Mouse (Mus musculus) midbrain, embryonic 15.5 days (tissue): ENCODE measurements around the gene Tes. TPM values are rescaled to one million over a fixed set of nuclear protein-coding genes. Genes with fewer than 3 reads are reported as not detected.
"Not testable (repeated sequence)": the region's sequence is repeated elsewhere in the genome, so short reads cannot be mapped to it uniquely, and the experiment has no call there.

Source experiments
- ATAC-seq: fragments of 200-750 bp; cut with Nextera tagmentation; replicated peaks from 2 replicates; pipeline ENCODE4 v1.8.0; 2017; ENCODE audit warnings: moderate TSS enrichment
- H3K27ac ChIP-seq: fragments of 300-500 bp; sonication (generic); 2 replicates; pipeline ENCODE4 v1.5.1; 2015; ENCODE audit warnings: mild to moderate bottlenecking, inconsistent platforms
- H3K27me3 ChIP-seq: fragments of 300-500 bp; sonication (generic); replicated peaks from 2 replicates; pipeline ENCODE4 v1.6.1; 2015; ENCODE audit warnings: inconsistent platforms
- H3K36me3 ChIP-seq: fragments of 300-500 bp; sonication (generic); replicated peaks from 2 replicates; pipeline ENCODE4 v1.6.1; 2015; ENCODE audit warnings: inconsistent platforms
- H3K4me1 ChIP-seq: fragments of 300-500 bp; sonication (generic); 2 replicates; pipeline ENCODE4 v1.6.1; 2015; ENCODE audit warnings: inconsistent platforms
- H3K4me2 ChIP-seq: fragments of 300-500 bp; sonication (generic); 2 replicates; pipeline ENCODE4 v1.6.1; 2015; ENCODE audit warnings: inconsistent platforms, mild to moderate bottlenecking, moderate library complexity
- H3K4me3 ChIP-seq: fragments of 300-500 bp; sonication (generic); 2 replicates; pipeline ENCODE4 v1.5.1; 2015; ENCODE audit warnings: mild to moderate bottlenecking, inconsistent platforms
- H3K9ac ChIP-seq: fragments of 300-500 bp; sonication (generic); 2 replicates; pipeline ENCODE4 v1.6.1; 2015; ENCODE audit warnings: mild to moderate bottlenecking, inconsistent platforms
- H3K9me3 ChIP-seq: fragments of 300-500 bp; sonication (generic); 2 replicates; pipeline ENCODE4 v1.6.1; 2016; ENCODE audit warnings: inconsistent platforms
- WGBS: fragments of 180-500 bp; shearing (Covaris S2); methylation state at CpG from one replicate; pipeline ENCODE4 v1.1.7; 2015; ENCODE audit warnings: mixed read lengths; 5-methylcytosine and 5-hydroxymethylcytosine counted together
- polyA plus RNA-seq: library from polyadenylated mRNA; unstranded; fragments of >200 nt; fragmentation: Nextera tagmentation; extraction: Ambion mirVana; gene quantifications from 2 replicates; pipeline ENCODE4 v1.2.1, GENCODE M21; 2015

Gene Tes
- polyA plus RNA-seq, 1 experiment from 2014 or later = 29.9 TPM

- no peaks in the 10 kb centered on the region for H3K9me3 ChIP-seq
- no peak overlapping the region for H3K9ac ChIP-seq
- no peak overlapping the region for H3K4me2 ChIP-seq
- H3K27ac ChIP-seq = no peak overlapping the region
- no peaks in the 10 kb centered on the region for H3K36me3 ChIP-seq
- 86% methylated on average over 2 of the region's 2 CpGs for WGBS
- H3K4me3 ChIP-seq = no peak overlapping the region
- H3K4me1 ChIP-seq = no peaks in the 10 kb centered on the region
- no peaks in the 10 kb centered on the region for H3K27me3 ChIP-seq
- ATAC-seq = no peak
Observed at GRCm38 (mm10) chr6:17060154-17060553, 4.8 kb upstream of the Tes start.

- H3K27ac ChIP-seq, H3K27me3 ChIP-seq, H3K9me3 ChIP-seq, ATAC-seq, H3K36me3 ChIP-seq, H3K4me3 ChIP-seq, H3K4me1 ChIP-seq, H3K9ac ChIP-seq, H3K4me2 ChIP-seq: not testable (repeated sequence)
- WGBS = 83% methylated on average over 4 of the region's 4 CpGs
Observed at GRCm38 (mm10) chr6:17061826-17062225, 3.1 kb upstream of the Tes start.

GRCm38 (mm10) chr6:17062366-17062765 lies 2.6 kb upstream of the Tes start:
- Histone ChIP-seq H3K4me3 (no peak overlapping the region), H3K4me1 (peaks cover 9% of the 10 kb centered on the region), H3K9me3 (no peaks in the 10 kb centered on the region), H3K9ac (no peak overlapping the region), H3K36me3 (no peaks in the 10 kb centered on the region), H3K27me3 (no peaks in the 10 kb centered on the region), H3K4me2 (no peak overlapping the region), H3K27ac (no peak overlapping the region)
- ATAC-seq = no peak
- 84% methylated on average over 6 of the region's 6 CpGs for WGBS

GRCm38 (mm10) chr6:17065791-17066169 lies 831 bp downstream of the Tes start:
- H3K27me3 ChIP-seq = no peaks in the 10 kb centered on the region
- no peaks in the 10 kb centered on the region for H3K9me3 ChIP-seq
- H3K4me1 ChIP-seq = peaks cover 9% of the 10 kb centered on the region
- H3K27ac ChIP-seq = no peak overlapping the region
- H3K4me3 ChIP-seq = peak overlapping the region; percentile 74
- H3K4me2 ChIP-seq = peak overlapping the region; percentile 87
- WGBS = 7% methylated on average over 12 of the region's 12 CpGs
- peak; percentile 54 for ATAC-seq
- H3K36me3 ChIP-seq = no peaks in the 10 kb centered on the region
- peak overlapping the region; percentile 78 for H3K9ac ChIP-seq

- H3K27ac ChIP-seq = no peak overlapping the region
- no peaks in the 10 kb centered on the region for H3K9me3 ChIP-seq
- ATAC-seq = no peak
- H3K36me3 ChIP-seq = no peaks in the 10 kb centered on the region
- H3K4me3 ChIP-seq = peak overlapping the region; percentile 74
- peaks cover 9% of the 10 kb centered on the region for H3K4me1 ChIP-seq
- 65% methylated on average over 11 of the region's 11 CpGs for WGBS
- no peaks in the 10 kb centered on the region for H3K27me3 ChIP-seq
- H3K9ac ChIP-seq = no peak overlapping the region
- peak overlapping the region; percentile 87 for H3K4me2 ChIP-seq
Observed at GRCm38 (mm10) chr6:17066211-17066940, 1.4 kb downstream of the Tes start.

- no peak overlapping the region for H3K4me2 ChIP-seq
- H3K36me3 ChIP-seq = no peaks in the 10 kb centered on the region
- H3K27ac ChIP-seq = no peak overlapping the region
- H3K9ac ChIP-seq = no peak overlapping the region
- H3K9me3 ChIP-seq = no peaks in the 10 kb centered on the region
- 95% methylated on average over 3 of the region's 3 CpGs for whole genome bisulfite sequencing
- H3K4me3 ChIP-seq = no peak overlapping the region
- H3K27me3 ChIP-seq = no peaks in the 10 kb centered on the region
- H3K4me1 ChIP-seq = no peaks in the 10 kb centered on the region
- ATAC-seq = no peak
Observed at GRCm38 (mm10) chr6:17071899-17072298, 7.0 kb downstream of the Tes start.

- ATAC-seq = no peak
- H3K27me3 ChIP-seq = no peaks in the 10 kb centered on the region
- 95% methylated on average over 5 of the region's 5 CpGs for WGBS
- no peaks in the 10 kb centered on the region for H3K36me3 ChIP-seq
- no peak overlapping the region for H3K27ac ChIP-seq
- H3K9ac ChIP-seq = no peak overlapping the region
- no peaks in the 10 kb centered on the region for H3K4me1 ChIP-seq
- no peak overlapping the region for H3K4me3 ChIP-seq
- no peak overlapping the region for H3K4me2 ChIP-seq
- no peaks in the 10 kb centered on the region for H3K9me3 ChIP-seq
Observed at GRCm38 (mm10) chr6:17072338-17072737, 7.4 kb downstream of the Tes start.

- Histone ChIP-seq H3K4me1 (no peaks in the 10 kb centered on the region), H3K4me2 (no peak overlapping the region), H3K9ac (no peak overlapping the region), H3K36me3 (no peaks in the 10 kb centered on the region), H3K9me3 (no peaks in the 10 kb centered on the region), H3K27me3 (no peaks in the 10 kb centered on the region), H3K27ac (no peak overlapping the region), H3K4me3 (no peak overlapping the region)
- WGBS = 92% methylated on average over 7 of the region's 7 CpGs
- ATAC-seq = no peak
Observed at GRCm38 (mm10) chr6:17072763-17073484, 8.0 kb downstream of the Tes start.

- H3K9me3 ChIP-seq = no peaks in the 10 kb centered on the region
- no peaks in the 10 kb centered on the region for H3K27me3 ChIP-seq
- H3K9ac ChIP-seq = no peak overlapping the region
- no peak overlapping the region for H3K4me2 ChIP-seq
- H3K27ac ChIP-seq = no peak overlapping the region
- whole genome bisulfite sequencing = 60% methylated on average over 9 of the region's 9 CpGs
- no peak for ATAC-seq
- H3K4me3 ChIP-seq = no peak overlapping the region
- H3K36me3 ChIP-seq = no peaks in the 10 kb centered on the region
- no peaks in the 10 kb centered on the region for H3K4me1 ChIP-seq
Observed at GRCm38 (mm10) chr6:17077270-17077669, 12.3 kb downstream of the Tes start.

- no peaks in the 10 kb centered on the region for H3K27me3 ChIP-seq
- no peak for ATAC-seq
- 12% methylated on average over 3 of the region's 3 CpGs for WGBS
- no peaks in the 10 kb centered on the region for H3K4me1 ChIP-seq
- H3K36me3 ChIP-seq = no peaks in the 10 kb centered on the region
- no peak overlapping the region for H3K4me3 ChIP-seq
- H3K9ac ChIP-seq = no peak overlapping the region
- no peak overlapping the region for H3K4me2 ChIP-seq
- H3K9me3 ChIP-seq = no peaks in the 10 kb centered on the region
- no peak overlapping the region for H3K27ac ChIP-seq
Observed at GRCm38 (mm10) chr6:17077720-17078119, 12.8 kb downstream of the Tes start.

- Histone ChIP-seq H3K4me2 (no peak overlapping the region), H3K4me1 (no peaks in the 10 kb centered on the region)
- WGBS = 59% methylated on average over 5 of the region's 5 CpGs
Observed at GRCm38 (mm10) chr6:17079304-17079703, 14.4 kb downstream of the Tes start.

GRCm38 (mm10) chr6:17079826-17080225 lies 14.9 kb downstream of the Tes start:
- 72% methylated on average over 5 of the region's 5 CpGs for WGBS
- no peak overlapping the region for H3K27ac ChIP-seq
- no peak overlapping the region for H3K4me2 ChIP-seq
- H3K9ac ChIP-seq = no peak overlapping the region
- H3K36me3 ChIP-seq = no peaks in the 10 kb centered on the region
- no peaks in the 10 kb centered on the region for H3K27me3 ChIP-seq
- H3K9me3 ChIP-seq = no peaks in the 10 kb centered on the region
- no peak overlapping the region for H3K4me3 ChIP-seq
- no peak for ATAC-seq
- no peaks in the 10 kb centered on the region for H3K4me1 ChIP-seq

More at GRCm38 (mm10) chr6:17079304-17079703, 14.4 kb downstream of the Tes start:
- ATAC-seq = no peak
- no peaks in the 10 kb centered on the region for H3K36me3 ChIP-seq
- no peaks in the 10 kb centered on the region for H3K9me3 ChIP-seq
- H3K9ac ChIP-seq = no peak overlapping the region
- H3K27ac ChIP-seq = no peak overlapping the region
- no peaks in the 10 kb centered on the region for H3K27me3 ChIP-seq
- H3K4me3 ChIP-seq = no peak overlapping the region

GRCm38 (mm10) chr6:17082238-17082637 lies 17.3 kb downstream of the Tes start:
- WGBS = 91% methylated on average over 4 of the region's 4 CpGs
- Histone ChIP-seq H3K27ac (no peak overlapping the region), H3K4me3 (no peak overlapping the region), H3K4me1 (no peaks in the 10 kb centered on the region), H3K27me3 (no peaks in the 10 kb centered on the region), H3K4me2 (no peak overlapping the region), H3K9me3 (no peaks in the 10 kb centered on the region), H3K9ac (no peak overlapping the region), H3K36me3 (no peaks in the 10 kb centered on the region)
- ATAC-seq = no peak
